Mouse (Mus musculus) midbrain, postnatal 0 days (tissue): ENCODE results near the gene Ehf. TPM values are rescaled to one million over a fixed set of nuclear protein-coding genes. Genes with fewer than 3 reads are reported as not detected.
A peak's percentile ranks its signal among the peaks of the same experiment; 100 is the strongest.

Experiments
- ATAC-seq: fragments of 200-750 bp; cut with Nextera tagmentation; 2 replicates; pipeline ENCODE4 v1.8.0; 2017; ENCODE audit warnings: moderate number of reproducible peaks, mild to moderate bottlenecking, moderate TSS enrichment, moderate library complexity; ENCODE audit not compliant: low FRiP score
- DNase-seq: peaks from one replicate; pipeline ENCODE4 v3.0.0-alpha.2; 2015; ENCODE audit warnings: low spot score
- H3K27ac ChIP-seq: fragments of 300-500 bp; sonication (generic); 2 replicates; pipeline ENCODE4 v1.5.1; 2014; ENCODE audit warnings: low read depth, mild to moderate bottlenecking, low read length, mixed read lengths
- H3K27me3 ChIP-seq: fragments of 300-500 bp; sonication (generic); 2 replicates; pipeline ENCODE4 v1.6.1; 2014; ENCODE audit warnings: low read length, control low read depth, mixed read lengths; ENCODE audit not compliant: insufficient read depth
- H3K36me3 ChIP-seq: fragments of 300-500 bp; sonication (generic); 2 replicates; pipeline ENCODE4 v1.6.1; 2014; ENCODE audit warnings: low read length, control low read depth, mixed read lengths; ENCODE audit not compliant: insufficient read depth
- H3K4me1 ChIP-seq: fragments of 300-500 bp; sonication (generic); 2 replicates; pipeline ENCODE4 v1.6.1; 2014; ENCODE audit warnings: mild to moderate bottlenecking, control low read depth, antibody characterized with exemption, low read length, mixed read lengths; ENCODE audit not compliant: insufficient read depth
- H3K4me2 ChIP-seq: fragments of 300-500 bp; sonication (generic); 2 replicates; pipeline ENCODE4 v1.6.1; 2014; ENCODE audit warnings: low read depth, mild to moderate bottlenecking, low read length, mixed read lengths; ENCODE audit not compliant: poor library complexity, severe bottlenecking
- H3K4me3 ChIP-seq: fragments of 300-500 bp; sonication (generic); 2 replicates; pipeline ENCODE4 v1.5.1; 2014; ENCODE audit warnings: low read depth, mild to moderate bottlenecking, low read length, moderate library complexity
- H3K9ac ChIP-seq: fragments of 300-500 bp; sonication (generic); replicated peaks from 2 replicates; pipeline ENCODE4 v1.6.1; 2014; ENCODE audit warnings: mild to moderate bottlenecking, low read length, moderate library complexity, mixed read lengths; ENCODE audit not compliant: poor library complexity, severe bottlenecking
- H3K9me3 ChIP-seq: fragments of 300-500 bp; sonication (generic); 2 replicates; pipeline ENCODE4 v1.6.1; 2016; ENCODE audit warnings: low read length, control low read depth
- CTCF ChIP-seq: IDR thresholded peaks from 2 replicates; pipeline ENCODE4 v1.5.1; 2016; ENCODE audit warnings: antibody characterized with exemption, mild to moderate bottlenecking
- WGBS: fragments of 180-500 bp; shearing (Covaris S2); extraction: QIAGEN DNeasy Blood & Tissue Kit; methylation state at CpG from one replicate; pipeline ENCODE4 v1.1.7; 2014; 5-methylcytosine and 5-hydroxymethylcytosine counted together
- polyA plus RNA-seq: library from polyadenylated mRNA; unstranded; fragments of >200 nt; fragmentation: Nextera tagmentation; extraction: Ambion mirVana; gene quantifications from 2 replicates; pipeline ENCODE4 v1.2.1, GENCODE M21; 2015
- total RNA-seq: library from RNA; depleted of rRNA; stranded (reverse); fragments of >200 nt; gene quantifications from 2 replicates; pipeline ENCODE4 v1.2.3, GENCODE M21; 2014; rRNA removed

The Ehf gene
- total RNA-seq (0.05 TPM in 1 of 2 replicates, not detected in the other), polyA plus RNA-seq (0.22 TPM in 1 of 2 replicates, not detected in the other)

GRCm38 (mm10) chr2:103303132-103303531 lies at the start of gene Ehf:
Gene Ehf (minus strand): TSS chr2:103303278.
- Histone ChIP-seq H3K27me3 (no peaks in the 10 kb centered on the region), H3K4me2 (no peak within 1 kb of the TSS), H3K4me3 (no peak within 1 kb of the TSS), H3K27ac (no peak within 1 kb of the TSS), H3K4me1 (no peaks in the 10 kb centered on the region), H3K9ac (no peak within 1 kb of the TSS), H3K36me3 (no peaks in the 10 kb centered on the region), H3K9me3 (no peaks in the 10 kb centered on the region)
- WGBS = 67% methylated on average over 9 of the region's 9 CpGs
- ATAC-seq (no peak), DNase-seq (no peak)
- no peak for TF ChIP-seq CTCF

GRCm38 (mm10) chr2:103347417-103347891 lies 44.4 kb upstream of the Ehf start:
- 4% methylated on average over 5 of the region's 5 CpGs for WGBS
- no peaks in the 10 kb centered on the region for H3K4me1 ChIP-seq
- H3K27me3 ChIP-seq = no peaks in the 10 kb centered on the region
- no peak overlapping the region for H3K4me3 ChIP-seq
- peak overlapping the region; percentile 35; the same call in 1 of the 2 replicates for H3K4me2 ChIP-seq
- no peak overlapping the region for H3K9ac ChIP-seq
- no peaks in the 10 kb centered on the region for H3K9me3 ChIP-seq
- H3K36me3 ChIP-seq = no peaks in the 10 kb centered on the region
- ATAC-seq = peak; percentile 62
- DNase-seq = peak; percentile 90
- no peak overlapping the region for H3K27ac ChIP-seq
- TF ChIP-seq CTCF = peak; percentile 91

- no peak for TF ChIP-seq CTCF
- 65% methylated on average over 3 of the region's 3 CpGs for WGBS
- Histone ChIP-seq H3K36me3 (no peaks in the 10 kb centered on the region), H3K4me3 (no peak overlapping the region), H3K9ac (no peak overlapping the region), H3K4me2 (no peak overlapping the region), H3K27ac (no peak overlapping the region), H3K27me3 (no peaks in the 10 kb centered on the region), H3K4me1 (no peaks in the 10 kb centered on the region), H3K9me3 (no peaks in the 10 kb centered on the region)
- ATAC-seq = no peak
- DNase-seq = no peak
These were observed 43.7 kb upstream of the Ehf start for GRCm38 (mm10) chr2:103346751-103347289.

- Histone ChIP-seq H3K27me3 (no peaks in the 10 kb centered on the region), H3K4me2 (no peak overlapping the region), H3K36me3 (no peaks in the 10 kb centered on the region), H3K4me1 (no peaks in the 10 kb centered on the region), H3K9me3 (no peaks in the 10 kb centered on the region), H3K9ac (no peak overlapping the region), H3K4me3 (no peak overlapping the region), H3K27ac (no peak overlapping the region)
- no peak for ATAC-seq
- DNase-seq = no peak
- no peak for TF ChIP-seq CTCF
- WGBS = 83% methylated on average over 7 of the region's 7 CpGs
These were observed 40.5 kb upstream of the Ehf start for GRCm38 (mm10) chr2:103343611-103344010.

GRCm38 (mm10) chr2:103342123-103342522 lies 39.0 kb upstream of the Ehf start:
- no peak for TF ChIP-seq CTCF
- H3K27ac ChIP-seq = no peak overlapping the region
- no peak for ATAC-seq
- 89% methylated on average over 1 of the region's 1 CpGs for WGBS
- H3K9ac ChIP-seq = no peak overlapping the region
- H3K4me3 ChIP-seq = no peak overlapping the region
- H3K9me3 ChIP-seq = no peaks in the 10 kb centered on the region
- no peaks in the 10 kb centered on the region for H3K27me3 ChIP-seq
- H3K36me3 ChIP-seq = no peaks in the 10 kb centered on the region
- H3K4me1 ChIP-seq = no peaks in the 10 kb centered on the region
- DNase-seq = no peak
- no peak overlapping the region for H3K4me2 ChIP-seq

- ATAC-seq = no peak
These were observed 38.4 kb upstream of the Ehf start for GRCm38 (mm10) chr2:103341375-103341971.

More at GRCm38 (mm10) chr2:103341375-103341971, 38.4 kb upstream of the Ehf start:
- WGBS = 87% methylated on average over 1 of the region's 1 CpGs
- Histone ChIP-seq H3K27ac (no peak overlapping the region), H3K4me3 (no peak overlapping the region), H3K27me3 (no peaks in the 10 kb centered on the region), H3K9me3 (no peaks in the 10 kb centered on the region), H3K36me3 (no peaks in the 10 kb centered on the region), H3K4me1 (no peaks in the 10 kb centered on the region), H3K4me2 (no peak overlapping the region), H3K9ac (no peak overlapping the region)
- no peak for TF ChIP-seq CTCF
- DNase-seq = no peak
